Mouse (Mus musculus) spleen, adult 18-20 months (tissue): ENCODE results near the gene Dnajc16.
"Not testable (repeated sequence)": the region's sequence is repeated elsewhere in the genome, so short reads cannot be mapped to it uniquely, and the experiment has no call there.

Experiments
- DNase-seq, 2 experiments: peaks; one replicate each; pipeline ENCODE4 v3.0.0; 2022; ENCODE audit warnings: mixed read lengths in 2 of 2

The Dnajc16 gene

DNA sequence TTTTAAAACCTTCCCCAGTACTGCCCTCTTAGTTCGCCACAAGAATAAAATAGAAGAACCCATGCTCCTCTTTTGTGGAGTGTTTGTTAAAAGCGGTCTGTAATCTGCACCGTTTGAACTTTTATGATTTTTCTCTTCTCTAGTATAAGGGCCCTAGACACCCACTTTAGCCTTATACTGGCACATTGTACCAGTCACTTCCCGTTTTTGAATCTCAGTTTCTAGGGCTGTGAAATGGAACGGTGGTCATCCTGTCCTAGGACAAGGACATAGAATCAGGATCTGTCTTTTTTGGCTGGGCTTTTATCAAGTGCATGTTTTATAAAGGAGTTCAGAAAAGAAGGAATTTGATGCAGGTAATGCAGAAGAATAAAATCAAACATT, 3.4 kb upstream of the Dnajc16 start:
- no peak for DNase-seq

DNA sequence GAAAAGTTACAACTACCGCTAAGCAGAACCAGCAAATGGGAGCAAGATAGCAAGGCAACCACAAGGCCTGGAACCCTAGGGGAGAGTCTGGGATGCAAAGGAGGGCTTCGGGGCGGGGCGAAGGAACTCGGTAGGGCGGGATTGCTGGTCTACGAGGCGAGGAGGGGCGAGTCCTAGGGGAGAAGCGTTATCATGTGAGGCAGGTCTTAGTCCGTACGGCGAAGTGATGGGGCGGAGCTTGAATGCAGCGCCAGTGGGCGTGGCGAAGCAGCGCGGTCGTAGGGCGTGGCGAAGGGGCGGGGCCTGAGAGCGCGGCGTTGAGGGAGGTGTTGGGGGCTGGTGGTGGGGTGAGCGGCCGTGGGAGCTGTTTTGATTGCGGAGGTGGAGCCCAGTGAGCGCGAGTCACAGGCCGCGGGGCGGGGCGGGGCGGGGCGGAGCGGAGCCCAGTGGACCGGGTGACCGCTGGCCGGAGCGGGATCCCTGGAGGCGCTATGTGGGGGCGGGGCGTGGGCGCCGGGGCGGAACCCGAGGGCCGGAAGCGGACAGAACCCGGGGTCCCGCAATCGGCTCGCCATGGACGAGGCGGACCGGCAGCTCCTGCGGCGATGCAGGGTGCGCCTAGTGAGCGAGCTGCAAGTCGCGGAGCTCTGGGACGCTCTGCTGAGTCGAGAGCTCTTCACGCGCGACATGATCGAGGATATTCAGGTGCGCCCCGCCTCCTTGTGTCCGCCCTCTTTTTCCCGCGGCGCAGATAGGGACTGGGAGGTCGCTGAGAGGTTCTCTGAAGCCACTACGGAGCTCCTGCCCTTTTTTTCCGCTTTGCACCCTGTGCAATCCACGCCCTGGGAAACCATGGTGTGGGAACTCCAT, 2.8 kb upstream of the Dnajc16 start, which contains the start of gene Casp9:
TSS of gene Casp9 (plus strand) at position 331 of the 870 bp plus-strand sequence.
- DNase-seq = peak; percentile 98 to 99

DNA sequence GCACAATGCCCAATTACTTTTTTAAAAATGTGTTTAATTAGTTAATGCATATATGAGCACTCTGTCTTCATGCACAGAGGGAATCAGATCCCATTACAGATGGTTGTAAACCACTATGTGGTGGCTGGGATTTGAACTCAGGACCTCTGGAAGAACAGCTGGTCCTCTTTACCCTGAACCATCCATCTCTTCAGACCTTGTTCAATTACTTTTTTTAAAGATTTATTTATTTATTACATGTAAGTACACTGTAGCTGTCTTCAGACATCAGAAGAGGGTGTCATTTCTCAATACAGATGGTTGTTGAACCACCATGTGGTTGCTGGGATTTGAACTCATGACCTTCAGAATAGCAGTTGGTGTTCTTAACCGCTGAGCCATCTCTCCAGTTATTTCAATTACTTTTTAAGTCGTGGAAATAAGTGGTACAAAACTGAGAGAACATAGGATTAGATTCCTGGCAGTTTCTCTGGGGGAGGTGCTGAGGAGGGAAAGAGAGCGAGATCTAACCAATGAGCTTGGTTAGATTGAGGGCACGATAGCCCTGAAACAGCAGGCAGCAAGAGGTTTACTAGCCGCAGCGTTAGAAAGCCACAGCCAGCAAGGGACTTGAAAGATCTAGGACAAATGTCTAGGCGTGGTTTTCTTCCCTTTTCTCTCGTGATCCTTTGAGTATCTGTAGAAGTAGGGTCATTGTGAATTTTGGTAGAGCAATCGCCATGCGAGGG, 2.0 kb upstream of the Dnajc16 start:
- no peak for DNase-seq

DNA sequence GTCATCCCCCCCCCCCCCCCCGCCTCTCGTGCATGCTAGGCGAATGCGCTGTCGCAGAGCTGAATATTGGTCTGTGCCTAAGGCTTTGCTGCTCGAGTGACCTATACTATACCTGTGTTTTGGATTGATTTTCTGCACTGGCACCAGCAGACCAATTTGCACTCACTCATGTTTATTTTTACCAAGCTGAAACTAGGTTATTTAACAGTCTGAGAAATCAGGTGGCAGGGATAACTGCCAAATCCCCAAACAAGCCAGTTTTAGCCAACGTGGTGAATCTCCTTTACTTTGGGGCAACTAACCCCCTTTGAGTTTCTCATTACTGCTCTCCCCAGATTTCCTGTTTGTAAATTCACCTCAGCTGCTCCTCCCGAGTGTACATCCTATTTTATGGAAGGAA, 1.2 kb upstream of the Dnajc16 start:
- DNase-seq = no peak

DNA sequence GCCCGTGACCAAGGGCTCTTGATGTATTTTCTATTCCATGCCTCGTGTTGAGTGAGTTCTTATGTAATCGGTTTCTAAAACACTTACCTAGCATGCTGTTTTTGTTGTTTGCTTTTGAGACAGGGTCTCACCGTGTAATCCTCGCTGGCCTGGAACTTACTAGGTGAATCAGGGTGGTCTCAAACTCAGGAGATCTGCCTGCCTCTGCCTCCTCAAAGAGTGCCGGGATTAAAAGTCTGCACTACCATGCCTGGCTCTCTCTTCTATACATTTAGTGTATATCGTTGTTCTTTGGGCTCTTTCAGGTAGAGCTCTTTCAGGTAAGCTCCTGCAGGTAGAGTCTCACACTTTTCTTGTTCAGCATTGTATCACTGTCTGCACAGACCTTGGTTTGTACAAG, 755 bp upstream of the Dnajc16 start:
- no peak for DNase-seq

DNA sequence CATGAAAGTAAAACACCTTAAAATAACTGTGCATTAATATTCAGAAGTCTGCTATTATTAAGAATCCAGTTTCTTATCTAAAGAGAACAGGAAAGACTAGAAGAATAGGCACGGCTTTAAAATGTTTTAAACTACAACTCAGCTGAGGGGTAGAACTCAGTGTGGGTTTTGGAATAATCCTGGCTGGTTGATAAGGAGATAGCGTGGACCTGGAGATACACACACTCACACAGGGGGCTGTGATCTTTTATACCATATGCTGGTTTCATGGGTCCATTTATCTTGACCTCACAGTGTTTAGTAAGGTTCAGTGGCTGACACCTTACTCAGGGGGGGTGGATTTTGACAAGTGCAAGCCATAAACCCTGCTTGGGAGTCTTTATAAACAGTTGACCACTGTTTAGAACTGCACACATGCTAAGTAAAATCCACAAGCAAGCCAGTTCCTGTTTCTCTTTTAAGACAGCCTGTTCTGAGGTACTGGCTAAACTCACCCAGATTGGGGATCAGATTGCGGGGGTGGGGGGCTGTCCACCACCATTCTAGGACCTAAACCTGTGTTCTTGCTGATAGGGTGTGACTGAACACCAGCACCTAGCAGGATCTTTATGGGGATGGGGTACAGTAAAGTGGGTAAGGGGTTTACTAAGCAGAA, 1.0 kb downstream of the Dnajc16 start:
- no peak for DNase-seq

DNA sequence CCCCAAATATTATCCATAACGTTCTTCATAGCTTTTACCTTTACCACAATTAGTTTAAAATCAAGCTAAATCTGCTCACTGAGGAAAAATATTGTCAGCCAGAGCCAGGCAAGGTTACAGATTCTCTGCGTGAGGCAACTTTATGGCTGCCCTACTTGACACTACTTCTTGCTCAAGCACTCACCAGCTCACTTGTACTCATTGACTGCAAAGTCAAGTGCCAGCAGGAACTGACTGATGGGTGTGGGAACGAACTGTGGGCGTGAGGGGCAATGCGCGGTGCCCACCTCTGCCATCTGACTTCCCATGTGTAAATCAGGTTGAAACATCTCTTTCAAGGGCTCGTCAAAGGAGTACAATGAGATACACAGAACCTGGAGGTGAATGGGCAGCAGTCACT, 3.3 kb downstream of the Dnajc16 start:
- no peak for DNase-seq

DNA sequence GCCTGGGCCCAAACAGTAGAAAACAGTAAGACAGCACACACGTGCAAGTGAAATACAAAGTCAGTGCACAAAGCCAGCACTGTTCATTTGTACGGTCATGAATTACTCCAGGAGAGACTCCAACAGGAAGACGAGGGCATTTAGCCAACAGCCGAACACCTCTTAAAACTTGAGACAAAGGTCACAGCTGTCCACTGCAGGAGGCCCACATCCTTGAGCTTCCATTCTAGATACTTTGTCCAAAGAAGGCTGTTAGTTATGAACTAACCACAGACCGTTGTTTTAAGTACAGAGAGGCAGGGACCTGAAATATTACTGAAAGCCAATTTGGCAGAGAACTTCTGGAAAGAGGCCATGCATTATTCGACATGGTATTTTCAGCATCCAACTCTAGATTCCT, 3.7 kb downstream of the Dnajc16 start:
- no peak for DNase-seq

DNA sequence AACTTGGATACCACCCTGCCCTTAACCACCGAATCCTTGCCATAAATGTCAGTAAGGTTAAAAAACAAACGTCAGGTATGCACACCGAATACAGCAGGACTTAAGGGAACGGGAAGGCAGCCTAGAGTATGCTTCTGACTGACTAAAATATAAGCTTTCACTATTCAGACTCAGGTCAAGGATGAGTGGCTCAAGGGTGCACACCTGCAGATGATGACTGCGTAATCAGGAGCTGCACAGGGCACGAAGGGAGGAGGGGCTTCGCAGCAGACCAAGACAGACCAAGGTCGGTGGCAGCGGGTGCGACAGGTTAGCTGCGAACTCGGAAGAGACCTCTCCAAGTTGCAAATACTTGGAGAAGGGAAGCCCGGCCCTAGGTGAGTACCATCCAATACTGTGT, 4.6 kb downstream of the Dnajc16 start:
- DNase-seq = no peak

DNA sequence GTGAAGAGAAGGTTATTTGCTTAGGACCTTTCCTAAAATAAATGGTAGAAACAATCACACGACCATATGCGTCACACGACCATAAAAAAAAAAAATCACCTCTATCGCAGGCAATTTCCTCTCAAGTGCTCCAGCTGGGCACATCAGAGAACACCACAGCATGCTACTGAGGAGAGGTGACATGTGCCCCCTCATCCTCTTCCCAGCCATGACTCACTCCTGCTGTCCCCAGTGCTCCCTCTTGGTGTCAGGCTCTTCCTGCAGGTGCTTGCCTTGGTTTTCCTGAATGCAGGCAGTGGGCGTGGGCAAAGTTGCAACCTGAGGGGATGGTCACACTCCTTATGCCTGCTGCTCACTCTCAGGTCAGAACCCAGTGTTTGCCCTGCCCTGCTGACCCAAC, 5.9 kb downstream of the Dnajc16 start:
- DNase-seq = no peak

DNA sequence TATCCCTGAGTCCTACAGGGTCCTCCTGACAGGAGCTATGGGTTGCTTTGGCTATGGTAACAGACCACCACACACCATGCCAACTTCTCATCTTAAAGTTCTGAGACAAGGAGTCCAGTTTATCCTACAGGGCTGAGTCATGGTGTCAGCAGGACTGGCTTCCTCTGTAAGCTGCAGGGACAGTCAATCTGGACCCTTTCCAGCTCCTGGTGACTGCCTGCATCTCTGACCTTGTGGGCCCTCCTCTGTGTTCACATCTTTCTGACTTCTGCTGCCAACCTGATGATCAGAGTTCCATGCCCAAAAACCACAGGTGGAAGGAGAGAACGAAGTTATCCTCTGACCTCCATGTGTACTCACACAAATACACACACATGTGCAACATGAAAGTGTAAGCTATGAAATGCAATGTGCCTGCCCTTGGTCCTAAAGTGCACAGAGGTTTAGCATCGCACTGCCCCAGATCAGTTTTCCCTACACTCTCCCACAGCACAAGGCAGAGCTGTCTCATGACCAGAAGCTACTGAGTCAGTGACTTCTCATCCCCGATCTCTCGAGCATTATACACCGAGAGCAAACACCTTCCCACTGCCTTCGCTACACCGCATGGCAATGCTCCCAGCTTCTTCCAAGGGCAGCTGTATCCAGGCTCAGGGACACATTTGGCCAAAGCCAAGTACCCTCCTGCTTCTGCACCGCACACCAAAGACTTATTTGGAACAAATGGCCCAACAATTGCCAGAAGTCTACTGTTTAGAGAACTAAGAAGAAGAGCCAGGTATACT, 9.3 kb downstream of the Dnajc16 start:
- no peak for DNase-seq

DNA sequence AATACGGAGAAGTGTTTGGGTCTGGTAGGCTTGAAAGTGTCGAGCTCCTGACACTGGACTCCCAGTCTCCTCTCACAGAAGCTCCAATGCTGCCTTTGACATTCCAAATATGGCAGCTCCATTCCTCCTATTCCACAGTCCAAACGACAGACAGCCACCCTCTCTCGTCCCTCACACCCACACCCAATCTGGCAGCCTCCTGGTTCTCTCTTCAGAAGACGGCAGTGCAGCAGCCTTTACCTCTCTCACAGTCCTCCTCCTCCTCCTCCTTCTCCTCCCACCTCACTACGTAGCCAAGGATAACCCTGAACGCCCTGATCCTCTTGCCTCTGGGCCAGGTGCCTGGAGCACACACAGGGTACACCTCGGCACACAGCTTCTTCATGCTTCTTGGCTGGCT, 10.9 kb downstream of the Dnajc16 start:
- no peak for DNase-seq

DNA sequence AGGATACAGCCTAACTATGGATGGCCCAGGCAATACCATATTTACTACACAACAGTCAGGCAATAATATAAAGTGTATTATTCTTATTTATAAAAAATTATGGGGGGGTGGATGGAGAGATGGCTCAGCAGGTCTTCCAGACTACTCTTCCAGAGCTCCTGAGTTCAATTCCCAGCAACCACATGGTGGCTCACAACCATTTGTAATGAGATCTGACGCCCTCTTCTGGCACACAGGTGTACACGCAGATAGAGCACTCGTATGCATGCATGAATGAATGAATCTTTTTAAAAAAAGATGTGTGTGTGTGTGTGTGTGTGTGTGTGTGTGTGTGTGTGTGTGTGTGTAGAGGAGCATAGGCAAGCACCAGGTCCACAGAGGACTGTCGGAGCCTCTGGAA, 17.7 kb downstream of the Dnajc16 start:
- DNase-seq = not testable (repeated sequence)

DNA sequence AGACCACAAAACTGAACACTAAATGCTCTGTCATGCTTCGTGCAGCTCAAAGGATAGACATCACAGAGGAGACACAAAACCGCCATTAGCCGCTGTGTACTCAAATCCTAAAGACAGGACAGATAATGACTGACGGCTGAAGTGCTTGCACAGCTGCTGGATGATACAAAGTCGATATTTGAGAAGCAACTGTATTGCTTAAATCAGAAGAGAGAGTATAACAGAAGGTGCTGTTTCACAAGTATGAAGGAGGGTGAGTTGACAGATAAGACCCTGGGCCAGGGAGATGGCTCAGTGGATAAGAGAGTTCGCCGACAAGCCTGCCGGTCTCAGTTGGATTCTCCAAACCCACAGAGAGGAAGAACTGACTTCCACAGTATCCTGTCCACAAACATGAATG, 18.9 kb downstream of the Dnajc16 start:
- no peak for DNase-seq

DNA sequence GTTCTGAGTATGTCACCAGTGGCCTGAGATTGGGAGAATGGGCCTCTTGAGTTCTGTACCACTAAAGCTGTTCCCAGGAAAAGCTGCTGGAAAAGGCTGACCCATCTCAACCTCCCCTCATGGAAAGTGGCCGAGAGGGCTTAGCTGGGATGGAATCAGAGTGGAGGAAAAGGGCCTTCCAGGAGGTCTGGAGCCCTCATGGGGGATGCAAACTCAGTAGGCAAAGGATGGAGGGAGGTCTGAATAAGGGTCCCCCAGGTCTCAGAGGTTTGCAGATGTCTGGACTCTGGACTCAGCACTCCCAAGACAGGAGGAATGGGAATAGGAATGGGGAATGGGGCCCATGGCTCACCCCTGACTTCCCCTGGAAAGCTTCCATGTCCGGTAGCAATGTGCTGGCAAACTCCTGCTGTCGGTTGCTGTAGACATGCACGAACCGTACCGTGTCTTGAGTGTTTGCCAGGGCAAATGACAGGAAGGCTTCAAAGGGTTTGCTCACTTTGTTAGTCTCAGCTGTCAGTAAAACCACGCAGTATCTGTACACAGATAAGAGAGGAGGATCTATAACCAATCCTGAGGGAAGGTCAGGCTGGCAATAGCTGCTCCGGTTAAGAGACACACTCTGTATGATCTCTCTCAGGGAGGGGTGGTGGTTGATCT, 21.1 kb downstream of the Dnajc16 start:
- no peak for DNase-seq

DNA sequence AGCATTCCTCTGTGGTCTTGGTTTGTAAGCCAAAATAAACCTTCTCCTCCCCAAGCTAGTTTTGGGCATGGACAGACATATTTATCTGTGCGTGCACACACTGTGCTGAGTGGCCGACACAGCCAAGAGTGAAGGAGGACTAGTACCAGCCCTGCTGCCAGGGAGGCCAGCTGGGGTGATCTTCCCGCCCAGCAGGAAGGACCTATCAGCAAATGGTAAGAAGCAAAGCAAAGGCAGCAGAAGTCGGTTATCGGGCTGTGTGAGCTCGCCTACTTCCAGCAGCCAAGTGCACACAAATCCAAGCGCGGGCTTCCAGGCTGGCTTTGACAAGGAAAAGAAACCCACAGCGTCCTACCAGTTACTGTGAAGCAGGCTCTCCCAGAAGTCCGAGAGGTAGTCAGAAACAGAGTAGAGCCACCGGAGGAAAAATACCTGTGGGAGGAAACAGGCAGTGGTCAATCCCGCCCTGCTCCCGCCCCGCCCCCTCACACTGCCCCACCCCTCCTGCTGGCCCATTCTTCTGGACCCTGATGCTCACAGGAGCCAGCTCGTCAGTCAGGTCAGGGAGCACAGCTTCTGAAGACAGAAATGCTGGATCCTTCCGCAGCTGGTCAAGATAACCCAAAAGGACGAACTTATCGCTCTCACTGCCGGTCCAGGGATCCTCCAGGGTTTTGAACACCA, 23.2 kb downstream of the Dnajc16 start:
- no peak for DNase-seq

DNA sequence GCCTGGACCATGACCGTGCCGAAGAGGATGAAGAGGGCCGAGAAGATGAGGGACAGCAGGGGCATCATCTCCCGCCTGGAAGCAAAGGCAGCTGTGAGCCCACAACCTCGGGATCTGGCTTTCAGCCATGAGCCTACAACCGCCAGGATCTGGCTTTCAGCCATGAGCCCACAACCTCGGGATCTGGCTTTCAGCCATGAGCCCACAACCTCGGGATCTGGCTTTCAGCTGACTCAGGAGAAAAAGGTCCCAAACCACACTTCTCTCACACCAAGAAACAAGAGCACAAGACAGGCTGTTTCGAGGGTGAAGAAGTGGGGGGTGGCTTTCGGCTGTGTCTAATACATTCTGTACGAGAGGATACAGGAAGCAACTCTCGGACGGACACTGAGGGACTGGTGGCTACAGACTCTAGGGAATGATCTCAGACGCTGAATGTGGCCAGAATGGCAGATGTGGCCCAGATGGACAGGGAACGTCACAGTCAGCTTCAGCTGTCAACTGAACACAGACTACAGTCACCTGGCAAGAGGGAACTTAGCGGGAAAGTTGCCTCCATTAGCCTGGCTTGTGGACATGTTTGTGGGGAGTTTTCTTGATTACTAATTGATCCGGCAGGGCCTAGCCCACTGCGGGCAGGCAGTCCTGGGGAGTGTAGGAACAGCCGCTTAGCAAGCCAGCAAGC, 23.9 kb downstream of the Dnajc16 start:
- no peak for DNase-seq

DNA sequence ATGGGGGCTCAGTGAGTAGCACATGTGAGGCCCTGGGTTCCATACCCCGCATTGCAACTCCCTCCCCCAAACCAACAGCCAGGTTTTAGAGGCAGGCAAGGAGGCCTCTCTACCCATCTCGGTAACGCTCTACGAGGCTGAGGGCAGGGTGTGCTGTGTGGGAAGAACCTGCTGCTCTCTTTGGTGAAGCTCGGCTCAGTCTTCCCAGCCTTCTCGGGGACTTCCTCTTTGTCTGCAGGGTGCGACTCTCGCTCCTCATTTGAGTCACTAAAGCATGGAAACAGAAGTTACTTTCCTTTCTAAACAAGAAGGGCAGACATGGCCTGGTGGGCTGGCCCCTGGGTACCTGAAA, 24.4 kb downstream of the Dnajc16 start:
- DNase-seq = peak; percentile 27

DNA sequence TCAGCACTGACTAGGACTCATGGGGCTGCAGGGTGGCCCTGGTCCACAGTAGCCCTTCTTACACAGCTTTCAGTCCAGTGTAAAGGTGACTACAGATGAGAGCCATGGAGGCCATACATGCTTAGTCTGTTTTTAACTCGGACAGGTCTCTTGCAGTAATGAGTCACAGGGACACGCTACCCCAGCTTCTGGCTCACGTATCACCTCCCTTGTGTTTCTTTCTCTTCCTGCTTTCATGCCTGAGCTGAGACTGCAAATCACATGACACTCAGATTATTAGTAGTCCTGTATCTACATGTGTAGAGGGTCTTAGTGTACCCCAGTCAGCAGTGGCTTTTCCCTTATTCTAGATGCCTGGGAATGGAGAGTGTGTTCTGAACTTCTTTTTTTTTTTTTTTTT, 25.7 kb downstream of the Dnajc16 start:
- DNase-seq = no peak

DNA sequence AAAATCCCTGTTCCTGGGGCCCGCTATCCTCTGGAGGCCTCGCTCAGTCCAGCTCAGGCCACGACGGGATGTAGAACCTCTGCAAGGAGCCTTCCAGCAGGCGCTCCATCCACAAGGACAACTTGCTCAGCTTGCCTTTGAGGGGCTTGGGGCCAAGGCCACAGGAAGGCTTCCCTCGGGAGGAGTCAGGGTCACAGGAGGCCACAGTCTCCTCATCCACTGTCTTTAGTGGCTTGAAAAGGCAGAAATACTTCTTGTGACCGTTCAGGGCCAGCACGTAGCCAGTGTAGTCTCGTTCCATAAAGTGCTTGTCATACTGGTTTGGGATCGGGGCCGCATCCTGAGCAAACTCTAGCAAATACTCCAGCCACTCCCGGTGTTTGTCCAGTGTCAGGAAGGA, 27.3 kb downstream of the Dnajc16 start:
- no peak for DNase-seq

DNA sequence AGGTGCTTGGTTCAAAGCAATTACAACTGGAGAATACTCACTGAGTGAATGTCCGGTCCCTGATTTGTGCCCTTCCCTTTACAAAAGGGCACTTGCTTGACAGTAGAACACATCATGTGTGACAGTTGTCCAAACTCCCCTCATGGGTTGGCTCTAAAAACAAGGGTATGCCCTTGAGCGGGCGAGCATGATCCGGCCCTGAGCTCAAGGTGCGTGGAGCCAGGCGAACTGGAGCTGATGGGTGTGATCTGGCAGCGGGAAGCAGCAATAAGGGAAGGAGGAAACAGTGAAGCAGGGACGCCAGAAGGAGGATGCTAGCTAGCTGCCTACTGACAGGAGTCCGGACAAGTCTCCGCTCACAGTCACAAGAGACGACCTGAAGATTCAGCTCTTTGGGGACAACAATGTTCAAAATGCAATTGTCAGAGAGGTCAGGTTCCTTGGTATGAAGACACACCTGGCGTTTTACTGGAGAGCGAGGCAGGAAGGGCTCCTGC, 28.6 kb downstream of the Dnajc16 start:
- no peak for DNase-seq
